In the genomic region with DNA sequence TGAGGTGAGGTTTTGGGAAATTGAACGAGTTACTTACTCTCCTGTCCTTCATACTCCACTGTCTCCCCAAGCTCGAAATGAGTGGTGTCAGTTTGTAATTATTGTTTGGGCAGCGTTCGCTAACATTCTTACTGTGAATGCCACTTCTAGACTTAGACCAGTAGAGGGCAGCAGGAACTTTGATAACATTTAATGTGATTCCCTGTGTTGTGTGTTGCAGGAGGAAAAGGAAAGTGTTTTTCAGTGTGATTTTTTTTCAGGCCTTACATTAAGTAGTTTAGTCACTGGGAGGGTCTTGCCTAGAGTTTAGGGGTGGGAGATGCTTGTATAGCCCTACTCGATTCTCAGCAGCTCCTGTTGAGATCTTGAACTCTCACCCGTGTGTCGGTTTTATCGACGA, we compare ENCODE assay signal across 9 mouse cellular contexts. TPM values are rescaled to one million over a fixed set of nuclear protein-coding genes. Genes with fewer than 3 reads are reported as not detected.
A peak's percentile ranks its signal among the peaks of the same experiment; 100 is the strongest.
DNase-seq lines count a peak whose midpoint lies in the region; ATAC-seq and TF ChIP-seq lines count a peak whose summit lies in the region.
"Had no signal": no experiment of that assay in that cellular context is flagged by ENCODE, and none has a peak within 500 bp of the region (broad histone marks: within the 10 kb centered on the region; RNA-seq: fewer than 3 reads in every experiment).

No protein-coding gene starts in this region.

- 54% methylated on average over 9 of the region's 9 CpGs for WGBS in forebrain, embryonic 11.5 days
- 57% methylated on average over 9 of the region's 9 CpGs for WGBS in forebrain, embryonic 10.5 days
- WGBS in forebrain, postnatal 0 days, result 41% methylated on average over 9 of the region's 9 CpGs
- WGBS in midbrain, postnatal 0 days, result 47% methylated on average over 9 of the region's 9 CpGs

- no peak overlapping the region for H3K27ac ChIP-seq in forebrain, embryonic 11.5 days (ENCODE audit: low read depth, low read length)
- no peak overlapping the region for H3K27ac ChIP-seq in forebrain, embryonic 10.5 days
- H3K27ac ChIP-seq in forebrain, postnatal 0 days (ENCODE audit: low read depth, low read length), result no peak overlapping the region
- H3K27ac ChIP-seq in midbrain, postnatal 0 days (ENCODE audit: low read depth, low read length), result no peak overlapping the region
- H3K27ac ChIP-seq: macrophage had no signal

- no peaks in the 10 kb centered on the region for H3K9me3 ChIP-seq in forebrain, embryonic 11.5 days (ENCODE audit: control insufficient read depth, low read length)
- no peaks in the 10 kb centered on the region for H3K9me3 ChIP-seq in forebrain, embryonic 10.5 days
- no peaks in the 10 kb centered on the region for H3K9me3 ChIP-seq in forebrain, postnatal 0 days (ENCODE audit: low read length)
- H3K9me3 ChIP-seq in midbrain, postnatal 0 days (ENCODE audit: low read length), result no peaks in the 10 kb centered on the region

- TF ChIP-seq CTCF in forebrain, postnatal 0 days (IDR thresholded peaks at IDR 0.05; ENCODE audit: low read depth), result peak; percentile 93
- peak; percentile 96 for TF ChIP-seq CTCF in midbrain, postnatal 0 days (IDR thresholded peaks at IDR 0.05)

- H3K9ac ChIP-seq in forebrain, embryonic 11.5 days (ENCODE audit: low read length), result no peak overlapping the region
- no peak overlapping the region for H3K9ac ChIP-seq in forebrain, postnatal 0 days
- H3K9ac ChIP-seq in midbrain, postnatal 0 days (replicated peaks; ENCODE audit: low read length, poor library complexity, severe bottlenecking), result no peak overlapping the region

- peak; percentile 53; the same call in 1 of the 2 replicates for ATAC-seq in forebrain, embryonic 11.5 days (replicated peaks; ENCODE audit: low FRiP score)
- ATAC-seq in forebrain, postnatal 0 days, result peak; percentile 77
- peak; percentile 59; the same call in 1 of the 2 replicates for ATAC-seq in midbrain, postnatal 0 days (ENCODE audit: low FRiP score)

- H3K4me2 ChIP-seq in forebrain, embryonic 11.5 days (ENCODE audit: low read depth, low read length, severe bottlenecking), result no peak overlapping the region
- no peak overlapping the region for H3K4me2 ChIP-seq in forebrain, postnatal 0 days (ENCODE audit: low read depth)
- H3K4me2 ChIP-seq in midbrain, postnatal 0 days (ENCODE audit: low read depth, low read length, poor library complexity, severe bottlenecking), result no peak overlapping the region

- no peaks in the 10 kb centered on the region for H3K4me1 ChIP-seq in forebrain, embryonic 11.5 days (replicated peaks; ENCODE audit: control insufficient read depth, insufficient read depth, low read length)
- 0 out of 2 replicates have a peak, but pooled peaks cover 3% of the 10 kb centered on the region for H3K4me1 ChIP-seq in forebrain, embryonic 10.5 days
- H3K4me1 ChIP-seq in forebrain, postnatal 0 days (ENCODE audit: insufficient read depth), result no peaks in the 10 kb centered on the region
- H3K4me1 ChIP-seq in midbrain, postnatal 0 days (ENCODE audit: insufficient read depth, low read length), result no peaks in the 10 kb centered on the region

- H3K36me3 ChIP-seq in forebrain, embryonic 11.5 days (ENCODE audit: control insufficient read depth, insufficient read depth, low read length), result no peaks in the 10 kb centered on the region
- no peaks in the 10 kb centered on the region for H3K36me3 ChIP-seq in forebrain, embryonic 10.5 days (replicated peaks)
- no peaks in the 10 kb centered on the region for H3K36me3 ChIP-seq in forebrain, postnatal 0 days (ENCODE audit: insufficient read depth)
- no peaks in the 10 kb centered on the region for H3K36me3 ChIP-seq in midbrain, postnatal 0 days (ENCODE audit: insufficient read depth, low read length)

- H3K4me3 ChIP-seq in forebrain, embryonic 11.5 days (ENCODE audit: low read depth, low read length), result no peak overlapping the region
- no peak overlapping the region for H3K4me3 ChIP-seq in forebrain, embryonic 10.5 days
- no peak overlapping the region for H3K4me3 ChIP-seq in forebrain, postnatal 0 days (ENCODE audit: low read depth, low read length)
- H3K4me3 ChIP-seq in midbrain, postnatal 0 days (ENCODE audit: low read depth, low read length), result no peak overlapping the region

- no peaks in the 10 kb centered on the region for H3K27me3 ChIP-seq in forebrain, embryonic 11.5 days (ENCODE audit: control insufficient read depth, insufficient read depth, low read length)
- no peaks in the 10 kb centered on the region for H3K27me3 ChIP-seq in forebrain, embryonic 10.5 days (ENCODE audit: poor library complexity, severe bottlenecking)
- H3K27me3 ChIP-seq in forebrain, postnatal 0 days (ENCODE audit: insufficient read depth, low read length), result peaks cover 6% of the 10 kb centered on the region; the same call in 1 of the 2 replicates
- no peaks in the 10 kb centered on the region for H3K27me3 ChIP-seq in midbrain, postnatal 0 days (ENCODE audit: insufficient read depth, low read length)

- DNase-seq in forebrain, embryonic 11.5 days (ENCODE audit: low spot score), result no peak
- no peak for DNase-seq in forebrain, embryonic 10.5 days (ENCODE audit: extremely low spot score, low spot score)
- peak; percentile 70 for DNase-seq in thymus, postnatal 0 days (ENCODE audit: low spot score)
- DNase-seq in thymus, postnatal 4 days, result no peak
- peak; percentile 83 for DNase-seq in forebrain, postnatal 0 days
- DNase-seq in kidney, postnatal 25 days, result peak; percentile 24 to 30
- peak; percentile 90 for DNase-seq in midbrain, postnatal 0 days (ENCODE audit: low spot score)
- DNase-seq in adrenal gland, postnatal 25 days, result no peak

RNA-seq across cellular contexts. Expression of gene Art4, which starts 3.5 kb away (rescaled TPM):
- polyA plus RNA-seq in forebrain, embryonic 11.5 days (2014; fragmentation: Nextera tagmentation; extraction: Ambion mirVana), result 0.61 and 0.99 TPM in 2 replicates
- polyA plus RNA-seq in forebrain, embryonic 10.5 days (2016; fragmentation: Nextera tagmentation; extraction: Ambion mirVana), result 1.4 and 1.5 TPM in 2 replicates
- polyA plus RNA-seq in thymus, postnatal 0 days (2015; fragmentation: Nextera tagmentation; extraction: Ambion mirVana), result 15.4 and 19.2 TPM in 2 replicates
- total RNA-seq in forebrain, postnatal 0 days (2014; rRNA removed), result not detected in 2 replicates
- polyA plus RNA-seq in forebrain, postnatal 0 days (2015; fragmentation: Nextera tagmentation; extraction: Ambion mirVana), result 0.13 and 0.23 TPM in 2 replicates
- 0.11 and 0.33 TPM in 2 replicates for total RNA-seq in midbrain, postnatal 0 days (2014; rRNA removed)
- 0.12 and 0.20 TPM in 2 replicates for polyA plus RNA-seq in midbrain, postnatal 0 days (2015; fragmentation: Nextera tagmentation; extraction: Ambion mirVana)
- 5.3 and 5.4 TPM in 2 replicates for total RNA-seq in adrenal gland, postnatal 25 days (2021)
- polyA plus RNA-seq: macrophage had no signal

RNA-seq across cellular contexts. Expression of gene Mgp, which starts 14.6 kb away (rescaled TPM):
- 1.9 and 2.2 TPM in 2 replicates for polyA plus RNA-seq in forebrain, embryonic 11.5 days (2014; fragmentation: Nextera tagmentation; extraction: Ambion mirVana)
- 0.50 and 0.91 TPM in 2 replicates for polyA plus RNA-seq in forebrain, embryonic 10.5 days (2016; fragmentation: Nextera tagmentation; extraction: Ambion mirVana)
- 53.9 and 64.3 TPM in 2 replicates for polyA plus RNA-seq in thymus, postnatal 0 days (2015; fragmentation: Nextera tagmentation; extraction: Ambion mirVana)
- 31.2 and 32.7 TPM in 2 replicates for total RNA-seq in forebrain, postnatal 0 days (2014; rRNA removed)
- polyA plus RNA-seq in forebrain, postnatal 0 days (2015; fragmentation: Nextera tagmentation; extraction: Ambion mirVana), result 39.9 and 57.8 TPM in 2 replicates
- 25.6 and 31.4 TPM in 2 replicates for total RNA-seq in midbrain, postnatal 0 days (2014; rRNA removed)
- polyA plus RNA-seq in midbrain, postnatal 0 days (2015; fragmentation: Nextera tagmentation; extraction: Ambion mirVana), result 72.6 and 74.6 TPM in 2 replicates
- total RNA-seq in adrenal gland, postnatal 25 days (2021), result 77.2 and 83.9 TPM in 2 replicates
- polyA plus RNA-seq: macrophage had no signal

RNA-seq across cellular contexts. Expression of gene Smco3, which starts 25.8 kb away (rescaled TPM):
- 0.44 TPM in 1 of 2 replicates, not detected in the other for polyA plus RNA-seq in forebrain, embryonic 11.5 days (2014; fragmentation: Nextera tagmentation; extraction: Ambion mirVana)
- polyA plus RNA-seq in forebrain, embryonic 10.5 days (2016; fragmentation: Nextera tagmentation; extraction: Ambion mirVana), result not detected in 2 replicates
- 0.16 TPM in 1 of 2 replicates, not detected in the other for polyA plus RNA-seq in thymus, postnatal 0 days (2015; fragmentation: Nextera tagmentation; extraction: Ambion mirVana)
- 2.7 and 2.8 TPM in 2 replicates for total RNA-seq in forebrain, postnatal 0 days (2014; rRNA removed)
- 1.5 TPM in 2 replicates for polyA plus RNA-seq in forebrain, postnatal 0 days (2015; fragmentation: Nextera tagmentation; extraction: Ambion mirVana)
- 1.7 and 3.6 TPM in 2 replicates for total RNA-seq in midbrain, postnatal 0 days (2014; rRNA removed)
- 0.83 and 1.2 TPM in 2 replicates for polyA plus RNA-seq in midbrain, postnatal 0 days (2015; fragmentation: Nextera tagmentation; extraction: Ambion mirVana)
- total RNA-seq in adrenal gland, postnatal 25 days (2021), result 0.30 TPM in 1 of 2 replicates, not detected in the other

RNA-seq across cellular contexts. Expression of gene Wbp11, which starts 33.0 kb away (rescaled TPM):
- polyA plus RNA-seq in forebrain, embryonic 11.5 days (2014; fragmentation: Nextera tagmentation; extraction: Ambion mirVana), result 174 and 191 TPM in 2 replicates
- 166 and 170 TPM in 2 replicates for polyA plus RNA-seq in forebrain, embryonic 10.5 days (2016; fragmentation: Nextera tagmentation; extraction: Ambion mirVana)
- polyA plus RNA-seq in thymus, postnatal 0 days (2015; fragmentation: Nextera tagmentation; extraction: Ambion mirVana), result 88.9 and 90.5 TPM in 2 replicates
- total RNA-seq in forebrain, postnatal 0 days (2014; rRNA removed), result 45.8 and 52.5 TPM in 2 replicates
- polyA plus RNA-seq in forebrain, postnatal 0 days (2015; fragmentation: Nextera tagmentation; extraction: Ambion mirVana), result 67.1 and 87.4 TPM in 2 replicates
- 43.6 and 44.8 TPM in 2 replicates for total RNA-seq in midbrain, postnatal 0 days (2014; rRNA removed)
- polyA plus RNA-seq in midbrain, postnatal 0 days (2015; fragmentation: Nextera tagmentation; extraction: Ambion mirVana), result 73.6 and 86.1 TPM in 2 replicates
- total RNA-seq in adrenal gland, postnatal 25 days (2021), result 73.2 and 79.7 TPM in 2 replicates

RNA-seq across cellular contexts. Expression of gene BC049715, which starts 33.6 kb away (rescaled TPM):
- 1.6 and 2.0 TPM in 2 replicates for polyA plus RNA-seq in forebrain, embryonic 11.5 days (2014; fragmentation: Nextera tagmentation; extraction: Ambion mirVana)
- 1.7 and 1.9 TPM in 2 replicates for polyA plus RNA-seq in forebrain, embryonic 10.5 days (2016; fragmentation: Nextera tagmentation; extraction: Ambion mirVana)
- polyA plus RNA-seq in thymus, postnatal 0 days (2015; fragmentation: Nextera tagmentation; extraction: Ambion mirVana), result 2.1 and 3.0 TPM in 2 replicates
- 0.92 and 1.9 TPM in 2 replicates for total RNA-seq in forebrain, postnatal 0 days (2014; rRNA removed)
- 1.1 and 2.1 TPM in 2 replicates for polyA plus RNA-seq in forebrain, postnatal 0 days (2015; fragmentation: Nextera tagmentation; extraction: Ambion mirVana)
- total RNA-seq in midbrain, postnatal 0 days (2014; rRNA removed), result 0.33 and 1.7 TPM in 2 replicates
- polyA plus RNA-seq in midbrain, postnatal 0 days (2015; fragmentation: Nextera tagmentation; extraction: Ambion mirVana), result 2.0 and 2.3 TPM in 2 replicates
- total RNA-seq in adrenal gland, postnatal 25 days (2021), result 0.24 and 0.94 TPM in 2 replicates

Comparison
In these comparisons a context has a peak if more than half of its experiments do, and no peak if none do; other contexts are left out.
1. DNase-seq: peak in thymus, postnatal 0 days (single experiment), forebrain, postnatal 0 days (single experiment), kidney, postnatal 25 days (2 of 2) and midbrain, postnatal 0 days (single experiment); none in forebrain, embryonic 11.5 days (single experiment), forebrain, embryonic 10.5 days (single experiment), thymus, postnatal 4 days (single experiment) and adrenal gland, postnatal 25 days (single experiment).
2. RNA of gene Mgp, which starts 14.6 kb away (polyA plus RNA-seq): 72.6 to 74.6 TPM in midbrain, postnatal 0 days, 53.9 to 64.3 TPM in thymus, postnatal 0 days and 39.9 to 57.8 TPM in forebrain, postnatal 0 days; 1.9 to 2.2 TPM in forebrain, embryonic 11.5 days and 0.50 to 0.91 TPM in forebrain, embryonic 10.5 days; every median in the first group is over 10 times any median in the second.
3. Peak in every context shown above with its lines, with median percentiles within 50 percentile points of each other: ATAC-seq.